In genomic region chr19:46014572-46015178, GRCm38 (mm10) we compare ENCODE assay signal across 8 mouse cellular contexts. TPM values are rescaled to one million over a fixed set of nuclear protein-coding genes. Genes with fewer than 3 reads are reported as not detected.
DNase-seq lines count a peak whose midpoint lies in the region; ATAC-seq lines count a peak whose summit lies in the region.

No protein-coding gene starts in this region.

- no peaks in the 10 kb centered on the region for H3K36me3 ChIP-seq in forebrain, embryonic 14.5 days (ENCODE audit: control insufficient read depth, insufficient read depth, low read length)
- H3K36me3 ChIP-seq in hindbrain, embryonic 14.5 days (replicated peaks; ENCODE audit: control insufficient read depth, insufficient read depth) = no peaks in the 10 kb centered on the region

- no peaks in the 10 kb centered on the region for H3K9me3 ChIP-seq in forebrain, embryonic 14.5 days (replicated peaks; ENCODE audit: control insufficient read depth, low read length)
- no peaks in the 10 kb centered on the region for H3K9me3 ChIP-seq in hindbrain, embryonic 14.5 days (ENCODE audit: control insufficient read depth, low read length)

- H3K27ac ChIP-seq in forebrain, embryonic 14.5 days (ENCODE audit: low read depth, low read length) = no peak overlapping the region
- no peak overlapping the region for H3K27ac ChIP-seq in hindbrain, embryonic 14.5 days

- DNase-seq in MN1 (ENCODE audit: low spot score) = peak; percentile 84
- DNase-seq in forebrain, embryonic 14.5 days (ENCODE audit: low spot score) = peak; percentile 89
- peak; percentile 87 for DNase-seq in hindbrain, embryonic 14.5 days (ENCODE audit: low spot score)
- DNase-seq in layer of hippocampus, postnatal 14 days (ENCODE audit: low spot score in 2 of 2) = peak; percentile 75 to 90
- peak; percentile 93 for DNase-seq in lung, postnatal 25 days (ENCODE audit: low spot score)
- peak; percentile 80 for DNase-seq in retina, postnatal 7 days (ENCODE audit: low read depth, low spot score)
- peak; percentile 90 for DNase-seq in thymus, postnatal 4 days

- no peaks in the 10 kb centered on the region for H3K27me3 ChIP-seq in forebrain, embryonic 14.5 days (replicated peaks; ENCODE audit: control insufficient read depth, insufficient read depth, low read length)
- H3K27me3 ChIP-seq in hindbrain, embryonic 14.5 days (ENCODE audit: control insufficient read depth, insufficient read depth, low read length) = no peaks in the 10 kb centered on the region

- no peak overlapping the region for H3K4me2 ChIP-seq in forebrain, embryonic 14.5 days (ENCODE audit: low read length)
- H3K4me2 ChIP-seq in hindbrain, embryonic 14.5 days (replicated peaks) = no peak overlapping the region

- 44% methylated on average over 12 of the region's 12 CpGs for WGBS in forebrain, embryonic 14.5 days
- WGBS in hindbrain, embryonic 14.5 days = 42% methylated on average over 12 of the region's 12 CpGs

- no peaks in the 10 kb centered on the region for H3K4me1 ChIP-seq in forebrain, embryonic 14.5 days (ENCODE audit: control insufficient read depth, insufficient read depth, low read length)
- no peaks in the 10 kb centered on the region for H3K4me1 ChIP-seq in hindbrain, embryonic 14.5 days (replicated peaks; ENCODE audit: control insufficient read depth, insufficient read depth, low read length)

- H3K9ac ChIP-seq in forebrain, embryonic 14.5 days (ENCODE audit: low read length) = no peak overlapping the region
- H3K9ac ChIP-seq in hindbrain, embryonic 14.5 days = no peak overlapping the region

- peak; percentile 84; the same call in 1 of the 2 replicates for ATAC-seq in cerebellum, adult (ENCODE audit: insufficient number of reproducible peaks, low FRiP score, low TSS enrichment)
- peak; percentile 68 for ATAC-seq in forebrain, embryonic 14.5 days
- ATAC-seq in hindbrain, embryonic 14.5 days (ENCODE audit: low FRiP score) = no peak; the same call in 1 of the 2 replicates

- no peak overlapping the region for H3K4me3 ChIP-seq in forebrain, embryonic 14.5 days (ENCODE audit: low read depth, low read length)
- H3K4me3 ChIP-seq in hindbrain, embryonic 14.5 days (replicated peaks; ENCODE audit: low read length) = no peak overlapping the region

RNA-seq across cellular contexts. Expression of gene Hps6, which starts 11.4 kb away (rescaled TPM):
- 0.98 and 1.4 TPM in 2 replicates for polyA plus RNA-seq in forebrain, embryonic 14.5 days (2014; fragmentation: Nextera tagmentation; extraction: Ambion mirVana)
- 2.9 and 3.1 TPM in 2 replicates for polyA plus RNA-seq in hindbrain, embryonic 14.5 days (2014; fragmentation: Nextera tagmentation; extraction: Ambion mirVana)
- 1 to 10 TPM; 4.9 to 5.9 TPM for total RNA-seq in layer of hippocampus, postnatal 14 days (2021)

RNA-seq across cellular contexts. Expression of gene Armh3, which starts 16.4 kb away (rescaled TPM):
- polyA plus RNA-seq in forebrain, embryonic 14.5 days (2014; fragmentation: Nextera tagmentation; extraction: Ambion mirVana) = 17.0 and 19.4 TPM in 2 replicates
- 17.7 and 18.7 TPM in 2 replicates for polyA plus RNA-seq in hindbrain, embryonic 14.5 days (2014; fragmentation: Nextera tagmentation; extraction: Ambion mirVana)
- 10 to 100 TPM; 21.0 to 21.3 TPM for total RNA-seq in layer of hippocampus, postnatal 14 days (2021)

RNA-seq across cellular contexts. Expression of gene Pprc1, which starts 30.0 kb away (rescaled TPM):
- 24.1 and 29.8 TPM in 2 replicates for polyA plus RNA-seq in forebrain, embryonic 14.5 days (2014; fragmentation: Nextera tagmentation; extraction: Ambion mirVana)
- 19.1 and 29.6 TPM in 2 replicates for polyA plus RNA-seq in hindbrain, embryonic 14.5 days (2014; fragmentation: Nextera tagmentation; extraction: Ambion mirVana)
- total RNA-seq in layer of hippocampus, postnatal 14 days (2021) = 10 to 100 TPM; 23.4 to 29.0 TPM

RNA-seq across cellular contexts. Expression of gene Ldb1, which starts 30.3 kb away (rescaled TPM):
- 107 and 116 TPM in 2 replicates for polyA plus RNA-seq in forebrain, embryonic 14.5 days (2014; fragmentation: Nextera tagmentation; extraction: Ambion mirVana)
- 92.2 and 95.4 TPM in 2 replicates for polyA plus RNA-seq in hindbrain, embryonic 14.5 days (2014; fragmentation: Nextera tagmentation; extraction: Ambion mirVana)
- total RNA-seq in layer of hippocampus, postnatal 14 days (2021) = 100 to 1,000 TPM in 1 of 2 experiments, 10 to 100 TPM in 1; 95.3 to 103 TPM
